Mouse (Mus musculus): ENCODE results near the gene Vps26c. TPM values are rescaled to one million over a fixed set of nuclear protein-coding genes. Genes with fewer than 3 reads are reported as not detected.
A peak's percentile ranks its signal among the peaks of the same experiment; 100 is the strongest.

Vps26c gene
- polyA plus RNA-seq, 1 experiment from 2014 or later, result 53.3 TPM

DNA sequence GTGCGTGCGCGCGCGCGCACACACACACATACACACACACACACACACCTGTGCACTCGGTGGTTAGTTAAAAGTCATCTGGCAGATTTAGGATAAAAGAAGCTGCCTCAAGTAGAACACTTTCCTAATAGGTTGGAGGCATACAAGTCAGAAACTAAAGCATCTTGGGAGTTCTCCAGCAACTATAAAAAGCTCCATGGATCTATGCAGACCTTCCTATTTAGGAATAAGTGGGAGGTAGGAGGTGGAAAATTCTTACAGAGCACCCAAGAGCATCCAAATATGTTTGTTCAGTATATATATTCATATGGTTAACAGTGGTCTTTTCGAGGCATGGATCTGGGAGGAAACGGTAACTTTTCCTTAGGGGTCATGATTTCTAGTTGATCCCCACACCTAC, 13.5 kb upstream of the Vps26c start:
- no peaks in the 10 kb centered on the region for H3K36me3 ChIP-seq (replicated peaks)
- no peak for ATAC-seq (ENCODE audit: low FRiP score)
- no peaks in the 10 kb centered on the region for H3K9me3 ChIP-seq
- H3K4me2 ChIP-seq, result no peak overlapping the region
- H3K9ac ChIP-seq, result no peak overlapping the region
- no peak overlapping the region for H3K4me3 ChIP-seq (replicated peaks)
- H3K27me3 ChIP-seq, result no peaks in the 10 kb centered on the region
- WGBS, result 96% methylated on average over 9 of the region's 9 CpGs
- H3K4me1 ChIP-seq, result no peaks in the 10 kb centered on the region
- H3K27ac ChIP-seq, result no peak overlapping the region

DNA sequence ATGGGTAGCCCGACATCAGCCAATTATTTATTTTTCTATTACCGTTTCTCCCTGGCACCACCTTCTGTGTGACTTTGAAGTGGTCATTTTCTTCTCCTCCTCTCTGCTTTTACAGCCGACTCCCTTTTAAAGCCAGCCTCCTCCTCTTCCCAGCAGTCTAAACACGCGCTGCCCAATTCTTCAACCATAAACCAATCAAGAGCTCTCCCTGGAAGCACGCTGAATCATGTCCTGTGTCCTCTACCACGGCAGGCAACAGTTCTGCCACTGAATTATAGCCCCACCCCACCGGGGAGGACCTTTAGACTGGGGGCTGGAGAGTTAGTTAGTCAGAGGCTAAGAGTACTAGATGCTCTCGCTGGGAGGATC, 10.5 kb upstream of the Vps26c start:
- H3K9ac ChIP-seq, result no peak overlapping the region
- no peaks in the 10 kb centered on the region for H3K4me1 ChIP-seq
- H3K9me3 ChIP-seq, result no peaks in the 10 kb centered on the region
- 76% methylated on average over 9 of the region's 9 CpGs for WGBS
- H3K27ac ChIP-seq, result no peak overlapping the region
- H3K4me3 ChIP-seq (replicated peaks), result no peak overlapping the region
- no peak for ATAC-seq (ENCODE audit: low FRiP score)
- no peaks in the 10 kb centered on the region for H3K36me3 ChIP-seq (replicated peaks)
- no peak overlapping the region for H3K4me2 ChIP-seq
- H3K27me3 ChIP-seq, result no peaks in the 10 kb centered on the region

DNA sequence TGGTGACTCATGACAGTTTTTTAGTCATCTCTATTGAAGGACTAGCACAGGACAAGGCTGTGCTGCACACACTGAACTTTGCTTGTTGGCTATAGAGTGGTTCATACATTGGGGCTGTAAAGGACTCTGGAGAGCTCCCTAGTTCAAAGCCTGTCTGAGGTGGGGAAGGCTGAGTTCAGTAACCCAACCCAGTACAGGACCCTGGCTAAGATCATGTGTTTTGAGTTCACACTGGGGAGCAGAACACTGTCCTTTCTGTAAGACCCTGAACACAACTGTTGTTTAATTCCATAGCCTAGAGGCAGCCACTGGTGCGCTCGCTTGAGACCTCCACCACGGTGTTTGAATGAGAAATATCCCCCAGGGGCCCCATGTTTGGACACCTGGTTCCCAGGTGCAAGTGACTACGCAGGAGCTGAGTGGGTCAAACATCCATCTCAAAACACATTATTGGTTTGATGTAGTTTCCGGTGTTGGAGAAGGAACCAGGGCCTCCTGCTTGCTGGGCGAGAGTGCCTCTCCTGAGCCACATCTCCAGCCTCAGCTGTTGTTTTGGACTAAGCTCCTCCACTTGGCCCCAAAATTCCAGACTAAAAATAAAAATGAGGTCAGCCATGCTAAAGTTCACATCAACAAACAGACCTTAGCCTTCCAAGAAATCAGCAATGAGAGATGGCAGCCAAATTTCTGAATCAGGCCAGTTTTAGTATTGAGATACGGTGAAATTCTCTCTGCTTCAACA, 10.0 kb upstream of the Vps26c start:
- 88% methylated on average over 7 of the region's 7 CpGs for WGBS
- no peak for ATAC-seq (ENCODE audit: low FRiP score)
- Histone ChIP-seq H3K36me3 (replicated peaks) (no peaks in the 10 kb centered on the region), H3K27me3 (no peaks in the 10 kb centered on the region), H3K4me1 (no peaks in the 10 kb centered on the region), H3K9me3 (no peaks in the 10 kb centered on the region), H3K9ac (no peak overlapping the region), H3K4me3 (replicated peaks) (no peak overlapping the region), H3K27ac (no peak overlapping the region), H3K4me2 (no peak overlapping the region)

DNA sequence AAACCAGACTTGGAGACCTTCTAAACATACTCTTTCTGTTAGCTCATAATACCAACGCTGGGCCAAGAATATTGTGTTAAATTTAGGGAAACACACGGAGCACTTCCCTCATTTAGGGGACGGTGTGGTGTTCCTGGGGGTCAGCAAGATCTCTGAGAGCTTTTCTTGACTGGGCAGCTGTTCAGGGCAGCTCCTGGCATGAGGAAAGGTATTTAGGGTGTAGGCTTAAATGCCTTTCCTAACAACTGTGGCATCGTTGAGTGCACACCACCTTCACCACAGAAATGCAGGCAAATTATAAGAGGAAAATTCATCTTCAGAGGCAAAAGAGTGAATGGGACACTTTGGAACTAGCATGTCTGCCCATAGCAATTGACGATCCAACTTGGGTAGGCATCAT, 9.1 kb upstream of the Vps26c start:
- H3K4me3 ChIP-seq (replicated peaks), result no peak overlapping the region
- no peaks in the 10 kb centered on the region for H3K27me3 ChIP-seq
- H3K4me1 ChIP-seq, result no peaks in the 10 kb centered on the region
- 85% methylated on average over 5 of the region's 5 CpGs for WGBS
- H3K9me3 ChIP-seq, result no peaks in the 10 kb centered on the region
- no peaks in the 10 kb centered on the region for H3K36me3 ChIP-seq (replicated peaks)
- H3K27ac ChIP-seq, result no peak overlapping the region
- no peak for ATAC-seq (ENCODE audit: low FRiP score)
- H3K4me2 ChIP-seq, result no peak overlapping the region
- H3K9ac ChIP-seq, result no peak overlapping the region

DNA sequence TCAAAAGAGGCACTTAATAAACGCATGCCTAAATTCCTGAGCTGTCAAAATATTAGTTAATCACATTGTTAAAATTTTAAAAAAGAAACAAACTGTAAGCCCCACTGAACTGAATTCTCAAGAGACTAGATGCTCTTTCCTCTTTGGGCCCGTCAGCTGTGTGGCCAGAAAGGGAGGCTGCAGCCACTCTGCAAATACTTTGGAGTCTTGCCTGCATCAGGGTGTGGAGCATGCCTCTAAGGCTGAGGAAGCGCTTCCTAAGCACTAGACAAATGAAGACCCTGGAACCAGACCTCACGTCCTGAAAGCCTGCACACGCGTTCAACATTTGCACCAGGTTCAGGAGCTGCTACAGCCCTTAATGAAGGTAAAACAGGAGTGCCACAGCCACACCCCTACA, 7.0 kb upstream of the Vps26c start:
- H3K27ac ChIP-seq, result no peak overlapping the region
- no peaks in the 10 kb centered on the region for H3K4me1 ChIP-seq
- no peaks in the 10 kb centered on the region for H3K9me3 ChIP-seq
- H3K4me2 ChIP-seq, result no peak overlapping the region
- no peak overlapping the region for H3K4me3 ChIP-seq (replicated peaks)
- no peak for ATAC-seq (ENCODE audit: low FRiP score)
- H3K36me3 ChIP-seq (replicated peaks), result no peaks in the 10 kb centered on the region
- no peak overlapping the region for H3K9ac ChIP-seq
- no peaks in the 10 kb centered on the region for H3K27me3 ChIP-seq
- WGBS, result 79% methylated on average over 6 of the region's 6 CpGs

DNA sequence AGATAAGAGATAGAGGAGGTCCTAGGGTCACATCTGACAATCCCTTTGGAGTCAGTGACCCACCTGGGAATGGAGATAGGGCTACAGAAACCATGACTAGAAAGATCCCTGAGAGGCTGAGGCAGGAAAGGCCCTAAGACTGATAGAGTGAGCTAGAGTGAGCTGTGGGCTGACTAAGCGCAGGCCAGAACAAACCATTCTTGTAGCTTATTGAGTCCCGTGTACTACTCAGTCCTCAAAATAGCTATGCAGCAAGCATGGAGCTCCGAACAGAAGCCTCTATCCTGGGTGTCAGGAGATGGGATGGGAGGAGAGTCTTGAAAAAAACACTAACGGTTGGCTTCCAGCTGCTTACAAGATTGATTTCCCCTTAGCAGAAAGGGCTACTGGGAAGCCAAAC, 4.6 kb upstream of the Vps26c start:
- Histone ChIP-seq H3K9ac (no peak overlapping the region), H3K4me1 (peaks cover 8% of the 10 kb centered on the region), H3K4me2 (no peak overlapping the region), H3K36me3 (replicated peaks) (no peaks in the 10 kb centered on the region), H3K4me3 (replicated peaks) (no peak overlapping the region), H3K9me3 (no peaks in the 10 kb centered on the region), H3K27ac (no peak overlapping the region), H3K27me3 (no peaks in the 10 kb centered on the region)
- no peak for ATAC-seq (ENCODE audit: low FRiP score)
- 81% methylated on average over 4 of the region's 4 CpGs for WGBS

DNA sequence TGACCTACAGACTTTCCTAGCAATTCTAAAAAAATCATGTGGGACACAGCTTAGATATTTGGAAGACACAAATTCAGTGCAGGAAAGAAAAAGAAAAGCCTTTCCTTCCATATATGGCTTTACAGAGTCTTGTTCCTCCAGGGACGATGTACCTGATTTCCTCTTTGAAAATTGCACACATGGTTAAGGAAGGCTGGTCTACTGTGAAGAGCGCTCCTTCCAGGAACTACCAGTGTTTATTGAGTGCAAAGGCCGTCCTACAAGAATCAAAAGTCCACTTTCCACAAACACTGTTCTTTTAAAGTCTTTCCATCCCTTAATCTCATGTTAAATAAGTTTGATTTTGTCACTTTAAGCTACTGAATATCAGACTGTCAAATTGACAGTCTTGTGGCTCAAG, 916 bp upstream of the Vps26c start:
- H3K4me2 ChIP-seq, result peak overlapping the region; percentile 74
- H3K27ac ChIP-seq, result peak overlapping the region; percentile 96
- peak overlapping the region; percentile 90 for H3K4me3 ChIP-seq (replicated peaks)
- H3K4me1 ChIP-seq, result peaks cover 24% of the 10 kb centered on the region
- no peaks in the 10 kb centered on the region for H3K9me3 ChIP-seq
- peak overlapping the region; percentile 82 for H3K9ac ChIP-seq
- no peaks in the 10 kb centered on the region for H3K36me3 ChIP-seq (replicated peaks)
- H3K27me3 ChIP-seq, result no peaks in the 10 kb centered on the region
- WGBS, result 72% methylated on average over 3 of the region's 3 CpGs
- ATAC-seq (ENCODE audit: low FRiP score), result no peak

DNA sequence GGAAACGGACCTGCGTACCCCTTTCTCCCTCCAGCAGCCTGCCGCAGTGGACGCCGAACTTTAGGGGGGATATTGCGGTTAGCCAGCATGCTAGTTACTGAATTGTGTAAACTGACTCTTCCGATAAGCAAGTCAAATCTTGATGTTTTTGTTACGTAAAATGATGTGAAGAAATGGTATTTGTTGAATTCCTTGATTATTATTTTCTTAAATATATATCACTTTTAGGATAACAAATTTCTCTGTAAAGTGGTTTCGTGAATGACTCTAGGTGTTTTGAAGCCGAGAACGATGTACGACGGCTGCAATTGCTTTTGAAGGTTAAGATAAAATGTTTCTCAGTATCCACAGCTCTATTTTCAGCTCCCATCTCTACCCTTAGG, 513 bp upstream of the Vps26c start:
- Histone ChIP-seq H3K4me3 (replicated peaks) (peak overlapping the region; percentile 90), H3K36me3 (replicated peaks) (no peaks in the 10 kb centered on the region), H3K4me2 (peak overlapping the region; percentile 74), H3K27ac (peak overlapping the region; percentile 96), H3K27me3 (no peaks in the 10 kb centered on the region), H3K9ac (peak overlapping the region; percentile 82), H3K4me1 (peaks cover 24% of the 10 kb centered on the region), H3K9me3 (no peaks in the 10 kb centered on the region)
- 7% methylated on average over 13 of the region's 13 CpGs for WGBS
- ATAC-seq (ENCODE audit: low FRiP score), result no peak

DNA sequence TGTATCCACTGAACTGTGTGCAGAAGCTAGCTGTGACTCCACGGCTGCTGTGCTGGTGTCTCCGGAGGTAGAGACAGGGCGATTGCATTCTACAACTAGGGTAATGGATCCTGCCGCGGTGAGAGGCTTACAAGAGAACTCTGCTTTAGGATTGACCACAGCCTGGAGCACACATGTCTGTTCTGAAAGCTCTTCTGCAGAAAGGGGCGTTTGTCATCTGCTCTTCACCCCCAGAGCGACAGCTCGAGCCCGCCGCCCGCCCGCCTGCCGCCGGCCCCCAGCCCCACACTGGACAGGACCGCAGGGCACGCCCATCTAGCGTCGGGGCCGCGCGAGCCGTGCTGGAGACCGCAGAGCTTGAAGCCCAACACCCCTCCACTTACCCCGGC, 681 bp downstream of the Vps26c start:
- H3K4me1 ChIP-seq, result peaks cover 24% of the 10 kb centered on the region

DNA sequence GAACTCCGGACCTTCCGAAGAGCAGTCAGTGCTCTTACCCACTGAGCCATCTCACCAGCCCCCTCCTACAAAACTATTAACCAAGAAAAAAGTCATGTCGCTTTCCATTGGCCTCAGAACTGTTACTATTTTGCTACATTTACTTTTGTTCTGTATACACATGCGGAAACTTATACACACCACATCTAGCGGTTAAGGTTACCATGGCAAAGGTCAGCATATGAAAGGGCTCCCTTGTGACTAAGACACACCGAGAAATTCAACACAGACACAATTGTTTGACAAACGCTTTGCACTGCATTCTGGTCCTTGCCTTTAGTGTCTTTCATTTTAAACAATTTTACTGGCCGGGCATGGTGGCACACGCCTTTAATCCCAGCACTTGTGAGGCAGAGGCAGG, 1.9 kb downstream of the Vps26c start:
- no peaks in the 10 kb centered on the region for H3K9me3 ChIP-seq
- no peak overlapping the region for H3K9ac ChIP-seq
- H3K36me3 ChIP-seq (replicated peaks), result no peaks in the 10 kb centered on the region
- H3K27me3 ChIP-seq, result no peaks in the 10 kb centered on the region
- no peak for ATAC-seq (ENCODE audit: low FRiP score)
- H3K4me3 ChIP-seq (replicated peaks), result no peak overlapping the region; the same call in 1 of the 2 replicates
- peaks cover 24% of the 10 kb centered on the region for H3K4me1 ChIP-seq
- H3K4me2 ChIP-seq, result no peak overlapping the region
- 83% methylated on average over 9 of the region's 9 CpGs for WGBS
- H3K27ac ChIP-seq, result no peak overlapping the region

More for the DNA sequence above, 681 bp downstream of the Vps26c start:
- H3K4me3 ChIP-seq (replicated peaks), result peak overlapping the region; percentile 90
- ATAC-seq (ENCODE audit: low FRiP score), result peak; percentile 77
- no peaks in the 10 kb centered on the region for H3K27me3 ChIP-seq
- H3K9ac ChIP-seq, result peak overlapping the region; percentile 82
- H3K27ac ChIP-seq, result peak overlapping the region; percentile 96
- no peaks in the 10 kb centered on the region for H3K9me3 ChIP-seq
- peak overlapping the region; percentile 74 for H3K4me2 ChIP-seq
- WGBS, result under 1% methylated on average over 24 of the region's 24 CpGs
- H3K36me3 ChIP-seq (replicated peaks), result no peaks in the 10 kb centered on the region

DNA sequence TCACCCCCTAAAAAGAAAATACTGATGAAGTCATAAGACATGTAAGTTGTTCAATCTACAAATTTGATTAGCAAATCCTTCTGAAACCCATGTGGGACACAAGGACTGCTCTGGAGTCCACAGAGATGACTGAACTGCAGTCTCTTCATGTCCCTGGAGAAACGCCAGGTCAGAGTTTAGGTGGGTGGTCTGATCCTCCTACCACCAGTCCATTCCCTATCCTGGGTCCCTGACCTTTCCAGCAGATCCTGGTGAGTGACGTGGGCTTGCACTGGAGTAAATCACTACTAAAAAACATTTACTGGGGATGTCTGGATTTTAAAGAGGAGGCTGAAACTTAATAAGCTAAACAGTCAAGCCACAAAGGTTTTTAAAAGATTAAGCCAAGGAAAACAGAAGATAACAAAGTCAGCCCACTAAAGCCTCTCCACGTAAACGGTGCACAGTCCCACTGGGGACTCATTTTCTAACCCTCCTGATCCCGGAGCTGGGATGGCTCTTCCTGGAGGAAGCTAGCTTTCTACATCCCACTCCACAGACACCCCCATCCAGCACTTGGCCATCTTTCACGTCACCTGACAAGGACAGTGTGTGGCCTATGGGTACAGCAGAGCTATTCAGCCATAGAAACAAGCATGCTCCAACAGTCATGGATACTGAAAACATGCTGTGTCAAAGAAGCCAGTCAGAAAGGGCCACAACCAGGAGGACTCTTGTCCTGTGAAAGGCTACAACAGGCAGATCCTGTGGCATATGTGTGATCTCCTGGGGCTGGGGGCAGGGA, 2.8 kb downstream of the Vps26c start:
- WGBS, result 74% methylated on average over 6 of the region's 6 CpGs
- ATAC-seq (ENCODE audit: low FRiP score), result no peak
- Histone ChIP-seq H3K9me3 (no peaks in the 10 kb centered on the region), H3K36me3 (replicated peaks) (no peaks in the 10 kb centered on the region), H3K4me3 (replicated peaks) (no peak overlapping the region), H3K4me1 (peaks cover 24% of the 10 kb centered on the region), H3K27me3 (no peaks in the 10 kb centered on the region), H3K9ac (no peak overlapping the region), H3K27ac (no peak overlapping the region), H3K4me2 (no peak overlapping the region)

DNA sequence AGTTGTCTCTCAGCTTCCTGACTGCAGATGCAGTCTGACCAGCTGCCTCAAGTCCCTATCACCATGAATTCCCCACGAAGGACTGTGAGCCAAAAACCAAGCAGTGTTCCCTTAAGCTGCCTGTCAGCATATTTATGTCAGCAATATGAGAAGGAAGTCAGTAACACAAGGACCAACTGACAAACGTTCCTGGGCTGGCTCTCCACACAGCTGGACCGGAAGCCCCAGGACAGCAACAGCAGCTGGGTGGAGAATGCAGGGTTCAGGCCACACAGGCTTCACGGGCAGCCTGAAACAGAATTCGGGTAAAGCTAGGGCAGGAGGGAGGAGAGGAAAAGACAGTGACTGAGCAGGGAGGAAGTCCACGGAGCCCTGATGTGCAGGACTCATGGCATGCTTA, 7.6 kb downstream of the Vps26c start:
- 83% methylated on average over 6 of the region's 6 CpGs for WGBS
- Histone ChIP-seq H3K4me1 (peaks cover 1% of the 10 kb centered on the region; the same call in 1 of the 2 replicates), H3K4me3 (replicated peaks) (no peak overlapping the region), H3K27ac (no peak overlapping the region), H3K27me3 (no peaks in the 10 kb centered on the region), H3K9me3 (no peaks in the 10 kb centered on the region), H3K9ac (no peak overlapping the region), H3K4me2 (no peak overlapping the region), H3K36me3 (replicated peaks) (no peaks in the 10 kb centered on the region; the same call in 1 of the 2 replicates)
- no peak for ATAC-seq (ENCODE audit: low FRiP score)

DNA sequence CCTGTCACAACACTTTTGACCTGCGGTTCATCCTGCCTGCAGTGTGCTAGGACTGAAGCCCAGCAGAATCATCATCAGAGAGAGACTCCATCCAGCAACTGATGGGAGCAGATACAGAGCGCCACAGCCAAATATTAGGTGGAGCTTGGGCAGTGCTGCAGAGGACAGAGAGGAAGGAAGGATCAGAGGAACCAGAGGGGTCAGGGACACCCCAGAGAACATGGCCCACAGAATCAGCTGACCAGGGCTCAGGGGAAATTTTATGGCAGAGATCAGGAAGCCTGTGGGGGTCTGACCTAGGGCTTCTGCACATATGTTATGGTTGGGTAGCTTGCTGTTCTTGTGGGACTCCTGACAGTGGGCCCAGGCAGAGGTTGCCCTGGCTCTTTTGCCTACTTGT, 9.0 kb downstream of the Vps26c start:
- H3K9me3 ChIP-seq, result no peaks in the 10 kb centered on the region
- H3K4me3 ChIP-seq (replicated peaks), result no peak overlapping the region
- H3K27me3 ChIP-seq, result no peaks in the 10 kb centered on the region
- no peak overlapping the region for H3K9ac ChIP-seq
- no peak overlapping the region for H3K4me2 ChIP-seq
- H3K36me3 ChIP-seq (replicated peaks), result no peaks in the 10 kb centered on the region; the same call in 1 of the 2 replicates
- no peaks in the 10 kb centered on the region for H3K4me1 ChIP-seq
- no peak overlapping the region for H3K27ac ChIP-seq
- 97% methylated on average over 2 of the region's 2 CpGs for whole genome bisulfite sequencing
- ATAC-seq (ENCODE audit: low FRiP score), result no peak

Data from forebrain, embryonic 12.5 days (tissue).